Mouse (Mus musculus) liver, embryonic 14.5 days (tissue): Measurements from ENCODE around the gene Ap2s1.

Experiments
- CTCF ChIP-seq: IDR thresholded peaks from 2 replicates; pipeline ENCODE4 v1.5.1; 2016; ENCODE audit warnings: antibody characterized with exemption, low read depth, control low read depth
- EP300 ChIP-seq: IDR thresholded peaks from 2 replicates; pipeline ENCODE4 v1.6.1; 2016; ENCODE audit warnings: antibody characterized with exemption, low read depth

- TF ChIP-seq EP300 (peak; percentile 75; the same call in 1 of the 2 replicates), CTCF (0 out of 2 replicates have a peak, but pooled peaks have one; percentile 2)
These were observed 45.0 kb downstream of the Ap2s1 start for GRCm38 (mm10) chr7:16783224-16783688.
